Mouse (Mus musculus) heart, postnatal 0 days (tissue): Measurements from ENCODE around the gene Ccnb3.

ENCODE experiments used
- CTCF ChIP-seq: IDR thresholded peaks from 2 replicates; pipeline ENCODE4 v1.5.1; 2016; ENCODE audit warnings: antibody characterized with exemption, control low read depth, low read depth
- EP300 ChIP-seq: IDR thresholded peaks from 2 replicates; pipeline ENCODE4 v1.6.1; 2016; ENCODE audit warnings: antibody characterized with exemption, low read depth

DNA sequence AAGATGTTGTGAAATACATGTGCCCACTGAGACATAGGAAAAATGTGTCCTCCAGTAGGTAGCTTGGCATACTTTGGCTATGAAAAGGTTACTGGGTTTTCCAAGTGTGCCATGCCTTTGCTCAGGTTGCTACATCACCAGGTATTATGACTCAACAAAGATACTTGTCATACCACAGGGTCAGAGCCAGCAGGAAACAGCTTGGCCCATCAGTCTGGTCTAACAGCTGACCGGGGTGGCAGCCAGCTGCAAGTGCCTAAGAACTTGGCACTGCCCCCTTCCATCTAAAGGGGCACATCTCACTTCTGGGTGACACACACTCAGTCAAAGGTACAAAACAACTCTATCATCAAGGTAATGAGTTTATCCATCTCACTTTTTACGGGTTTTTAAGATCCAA is 26.6 kb upstream of the Ccnb3 start:
- TF ChIP-seq CTCF (no peak), EP300 (no peak)
